Mouse (Mus musculus) mature B cell (primary cell): ENCODE results near the gene Akr1c12.
"Not testable (repeated sequence)": the region's sequence is repeated elsewhere in the genome, so short reads cannot be mapped to it uniquely, and the experiment has no call there.

Source experiments
- in situ Hi-C: fragments of 300-500 bp; cut with MboI; formaldehyde crosslinking; loops from 2 replicates; pipeline ENCODE4 v1.14.3; 2019

Gene Akr1c12

GRCm38 (mm10) chr13:4279284-4279683 is at the start of gene Akr1c12:
TSS of gene Akr1c12 (minus strand) at chr13:4279433.
- in situ Hi-C loops = no loop called here

GRCm38 (mm10) chr13:4318773-4319172 is 39.5 kb upstream of the Akr1c12 start:
- in situ Hi-C loops = no loop called here

- in situ Hi-C loops = no loop called here
Observed at GRCm38 (mm10) chr13:4313907-4314306, 34.7 kb upstream of the Akr1c12 start.

- in situ Hi-C loops = no loop called here
Observed at GRCm38 (mm10) chr13:4304861-4305565, 25.8 kb upstream of the Akr1c12 start.

GRCm38 (mm10) chr13:4296991-4297390 is 17.8 kb upstream of the Akr1c12 start:
- in situ Hi-C loops = no loop called here

- in situ Hi-C loops = no loop called here
Observed at GRCm38 (mm10) chr13:4281471-4282412, 2.5 kb upstream of the Akr1c12 start.

GRCm38 (mm10) chr13:4277526-4277925 is 1.7 kb downstream of the Akr1c12 start:
- in situ Hi-C loops = no loop called here

- in situ Hi-C loops = no loop called here
Observed at GRCm38 (mm10) chr13:4270860-4271259, 8.4 kb downstream of the Akr1c12 start.

GRCm38 (mm10) chr13:4265455-4265854 is 13.8 kb downstream of the Akr1c12 start:
- in situ Hi-C loops = not testable (repeated sequence)

- in situ Hi-C loops = no loop called here
Observed at GRCm38 (mm10) chr13:4265047-4265446, 14.2 kb downstream of the Akr1c12 start.

- in situ Hi-C loops = no loop called here
Observed at GRCm38 (mm10) chr13:4264612-4265011, 14.6 kb downstream of the Akr1c12 start.

GRCm38 (mm10) chr13:4257349-4257748 is 21.9 kb downstream of the Akr1c12 start:
- in situ Hi-C loops = no loop called here

- in situ Hi-C loops = not testable (repeated sequence)
Observed at GRCm38 (mm10) chr13:4256894-4257293, 22.3 kb downstream of the Akr1c12 start.

GRCm38 (mm10) chr13:4249347-4249746 is 29.9 kb downstream of the Akr1c12 start:
- in situ Hi-C loops = no loop called here

- in situ Hi-C loops = no loop called here
Observed at GRCm38 (mm10) chr13:4244861-4245559, 34.2 kb downstream of the Akr1c12 start.

- in situ Hi-C loops = no loop called here
Observed at GRCm38 (mm10) chr13:4233536-4234172, 45.6 kb downstream of the Akr1c12 start.

GRCm38 (mm10) chr13:4233135-4233534 is 46.1 kb downstream of the Akr1c12 start:
- in situ Hi-C loops = no loop called here

- in situ Hi-C loops = no loop called here
Observed at GRCm38 (mm10) chr13:4230841-4231623, 48.2 kb downstream of the Akr1c12 start.

- in situ Hi-C loops = no loop called here
Observed at GRCm38 (mm10) chr13:4228441-4228840, 50.8 kb downstream of the Akr1c12 start, which contains the start of gene Akr1c19. TSS of gene Akr1c19 (plus strand) at chr13:4228700.
